Comparison of ENCODE assay signal across 9 mouse cellular contexts in genomic region chrX:20060769-20061315, GRCm38 (mm10). TPM values are rescaled to one million over a fixed set of nuclear protein-coding genes. Genes with fewer than 3 reads are reported as not detected.
DNase-seq lines count a peak whose midpoint lies in the region; ATAC-seq lines count a peak whose summit lies in the region.
"Had no signal": no experiment of that assay in that cellular context is flagged by ENCODE, and none has a peak within 500 bp of the region (broad histone marks: within the 10 kb centered on the region; RNA-seq: fewer than 3 reads in every experiment).

No protein-coding gene starts in this region.

- no peak overlapping the region for H3K27ac ChIP-seq in hindbrain, embryonic 11.5 days (ENCODE audit: low read depth, low read length)
- no peak overlapping the region for H3K27ac ChIP-seq in liver, embryonic 12.5 days
- no peak overlapping the region for H3K27ac ChIP-seq in stomach, embryonic 16.5 days (ENCODE audit: low read length)

- peaks cover 6% of the 10 kb centered on the region for H3K27me3 ChIP-seq in hindbrain, embryonic 11.5 days (ENCODE audit: control insufficient read depth, insufficient read depth, low read length)
- H3K27me3 ChIP-seq in liver, embryonic 12.5 days (replicated peaks) = peaks cover 32% of the 10 kb centered on the region
- H3K27me3 ChIP-seq in stomach, embryonic 16.5 days (ENCODE audit: control insufficient read depth, insufficient read depth, low read length) = peaks cover 4% of the 10 kb centered on the region

- peak; percentile 41 for ATAC-seq in hindbrain, embryonic 11.5 days (ENCODE audit: low FRiP score)
- ATAC-seq in liver, embryonic 12.5 days = no peak
- no peak for ATAC-seq in stomach, embryonic 16.5 days (ENCODE audit: insufficient read depth, low FRiP score)

- WGBS in hindbrain, embryonic 11.5 days = 23% methylated on average over 24 of the region's 47 CpGs
- WGBS in liver, embryonic 12.5 days (ENCODE audit: insufficient replicate concordance) = 13% methylated on average over 47 of the region's 47 CpGs
- WGBS in stomach, embryonic 16.5 days = 17% methylated on average over 40 of the region's 47 CpGs

- peak; percentile 9 for DNase-seq in embryo, embryonic 10 days (ENCODE audit: low spot score)
- no peak for DNase-seq in embryo, embryonic 9.5 days (ENCODE audit: extremely low spot score)
- peak; percentile 69 for DNase-seq in A20 (ENCODE audit: low read depth, low spot score)
- peak; percentile 6 for DNase-seq in embryo, embryonic 10.5 days (ENCODE audit: low spot score)
- DNase-seq in hindbrain, embryonic 11.5 days (ENCODE audit: low spot score) = peak; percentile 23
- no peak for DNase-seq in MN1 (ENCODE audit: low spot score)

- no peak overlapping the region for H3K9ac ChIP-seq in hindbrain, embryonic 11.5 days (ENCODE audit: low read depth, low read length)
- H3K9ac ChIP-seq in liver, embryonic 12.5 days = no peak overlapping the region
- H3K9ac ChIP-seq in stomach, embryonic 16.5 days (ENCODE audit: low read length) = peak overlapping the region; percentile 26; the same call in 1 of the 2 replicates

- no peaks in the 10 kb centered on the region for H3K36me3 ChIP-seq in hindbrain, embryonic 11.5 days (ENCODE audit: control insufficient read depth, insufficient read depth, low read length)
- no peaks in the 10 kb centered on the region for H3K36me3 ChIP-seq in liver, embryonic 12.5 days
- H3K36me3 ChIP-seq in stomach, embryonic 16.5 days (ENCODE audit: control insufficient read depth, insufficient read depth, low read length) = no peaks in the 10 kb centered on the region
- H3K36me3 ChIP-seq: G1E had no signal

- H3K9me3 ChIP-seq in hindbrain, embryonic 11.5 days (ENCODE audit: control insufficient read depth, low read length) = no peaks in the 10 kb centered on the region
- no peaks in the 10 kb centered on the region for H3K9me3 ChIP-seq in liver, embryonic 12.5 days (replicated peaks)
- H3K9me3 ChIP-seq in stomach, embryonic 16.5 days (replicated peaks; ENCODE audit: control insufficient read depth, low read length) = no peaks in the 10 kb centered on the region

- peak overlapping the region; percentile 68 for H3K4me2 ChIP-seq in hindbrain, embryonic 11.5 days (replicated peaks; ENCODE audit: low read depth, low read length)
- peak overlapping the region; percentile 60 for H3K4me2 ChIP-seq in liver, embryonic 12.5 days
- H3K4me2 ChIP-seq in stomach, embryonic 16.5 days (ENCODE audit: low read depth, low read length) = peak overlapping the region; percentile 67

- H3K4me3 ChIP-seq in hindbrain, embryonic 11.5 days (ENCODE audit: low read depth, low read length) = peak overlapping the region; percentile 40
- peak overlapping the region; percentile 45 for H3K4me3 ChIP-seq in liver, embryonic 12.5 days
- peak overlapping the region; percentile 52 for H3K4me3 ChIP-seq in stomach, embryonic 16.5 days (replicated peaks; ENCODE audit: low read length)

- no peaks in the 10 kb centered on the region for H3K4me1 ChIP-seq in hindbrain, embryonic 11.5 days (replicated peaks; ENCODE audit: control insufficient read depth, insufficient read depth, low read length)
- no peaks in the 10 kb centered on the region for H3K4me1 ChIP-seq in liver, embryonic 12.5 days
- no peaks in the 10 kb centered on the region for H3K4me1 ChIP-seq in stomach, embryonic 16.5 days (ENCODE audit: control insufficient read depth, insufficient read depth, low read length)

RNA-seq across cellular contexts. Expression of gene Chst7, which starts 1.5 kb away (rescaled TPM):
- 2.5 and 2.9 TPM in 2 replicates for polyA plus RNA-seq in hindbrain, embryonic 11.5 days (2014; fragmentation: Nextera tagmentation; extraction: Ambion mirVana)
- polyA plus RNA-seq in liver, embryonic 12.5 days (2016; fragmentation: Nextera tagmentation; extraction: Ambion mirVana) = 1.7 and 1.9 TPM in 2 replicates
- 3.7 and 4.0 TPM in 2 replicates for polyA plus RNA-seq in stomach, embryonic 16.5 days (2015; fragmentation: Nextera tagmentation; extraction: Ambion mirVana)
- polyA plus RNA-seq: G1E had no signal

Comparison
In these comparisons a context has a peak if more than half of its experiments do, and no peak if none do; other contexts are left out.
1. DNase-seq: peak in embryo, embryonic 10 days (single experiment), A20 (single experiment), embryo, embryonic 10.5 days (single experiment) and hindbrain, embryonic 11.5 days (single experiment); none in embryo, embryonic 9.5 days (single experiment) and MN1 (single experiment).
2. Peak in every context shown above with its lines, with median percentiles within 50 percentile points of each other: H3K4me2 ChIP-seq and H3K4me3 ChIP-seq.